Mouse (Mus musculus): ENCODE results near the gene Lmx1b. TPM values are rescaled to one million over a fixed set of nuclear protein-coding genes. Genes with fewer than 3 reads are reported as not detected.

The Lmx1b gene
- polyA plus RNA-seq, 1 experiment from 2014 or later, result 0.03 TPM

DNA sequence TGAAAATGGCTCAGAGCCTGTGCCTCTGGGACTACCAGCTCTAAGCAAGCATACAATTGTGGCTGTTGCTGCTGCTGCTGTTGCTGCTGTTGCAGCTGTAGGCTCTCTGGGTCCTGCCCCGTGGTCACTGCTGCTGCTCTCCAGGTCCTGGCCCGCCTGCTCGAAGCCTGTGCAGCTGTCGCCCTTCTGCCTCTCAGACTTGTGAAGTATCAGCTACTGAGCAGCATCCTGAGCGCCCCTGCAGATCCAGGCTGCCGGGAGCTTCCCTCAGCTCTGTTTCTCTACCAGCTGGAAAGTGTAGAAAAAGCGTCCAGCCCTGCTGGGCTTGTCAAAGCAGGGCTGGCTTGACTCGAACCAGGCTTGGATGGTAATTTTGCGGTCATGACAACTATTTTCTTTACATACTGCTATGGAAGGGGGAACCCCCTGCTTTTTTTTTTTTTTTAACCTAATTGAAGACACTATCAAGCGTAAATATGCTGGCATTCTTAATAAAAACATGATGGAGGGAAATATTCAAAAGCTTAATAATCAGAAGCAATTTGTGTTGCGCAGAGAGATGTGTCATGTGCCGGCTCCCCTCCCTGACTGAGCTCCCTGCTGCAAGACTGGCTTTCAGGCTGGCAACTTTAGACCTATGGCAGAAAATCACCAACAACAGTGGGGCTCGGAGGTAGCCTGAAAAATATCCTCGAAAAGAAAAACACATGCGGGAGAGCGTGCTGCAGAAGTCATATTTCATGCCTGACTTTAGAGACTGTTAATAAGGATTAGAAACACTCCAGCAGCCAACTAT, 13.9 kb downstream of the Lmx1b start:
- Histone ChIP-seq H3K9me3 (replicated peaks; ENCODE audit: control insufficient read depth, low read length) (no peaks in the 10 kb centered on the region), H3K4me3 (ENCODE audit: low read depth, low read length) (no peak overlapping the region), H3K27me3 (ENCODE audit: control insufficient read depth, insufficient read depth, low read length) (peaks cover 83% of the 10 kb centered on the region), H3K4me2 (no peak overlapping the region), H3K27ac (ENCODE audit: low read depth, low read length) (no peak overlapping the region), H3K4me1 (ENCODE audit: control insufficient read depth, insufficient read depth, low read length) (peaks cover 7% of the 10 kb centered on the region; the same call in 1 of the 2 replicates), H3K36me3 (ENCODE audit: control insufficient read depth, insufficient read depth, low read length) (no peaks in the 10 kb centered on the region), H3K9ac (ENCODE audit: low read depth, low read length) (no peak overlapping the region)
- no peak for ATAC-seq (replicated peaks; ENCODE audit: insufficient number of reproducible peaks, low FRiP score, low TSS enrichment)
- WGBS (ENCODE audit: insufficient replicate concordance), result 28% methylated on average over 16 of the region's 16 CpGs

- Histone ChIP-seq H3K27ac (ENCODE audit: low read depth, low read length) (no peak overlapping the region), H3K4me2 (no peak overlapping the region), H3K9ac (ENCODE audit: low read depth, low read length) (no peak overlapping the region), H3K9me3 (replicated peaks; ENCODE audit: control insufficient read depth, low read length) (no peaks in the 10 kb centered on the region), H3K4me3 (ENCODE audit: low read depth, low read length) (no peak overlapping the region), H3K27me3 (ENCODE audit: control insufficient read depth, insufficient read depth, low read length) (peaks cover 60% of the 10 kb centered on the region), H3K36me3 (ENCODE audit: control insufficient read depth, insufficient read depth, low read length) (no peaks in the 10 kb centered on the region), H3K4me1 (ENCODE audit: control insufficient read depth, insufficient read depth, low read length) (peaks cover 8% of the 10 kb centered on the region; the same call in 1 of the 2 replicates)
- ATAC-seq (replicated peaks; ENCODE audit: insufficient number of reproducible peaks, low FRiP score, low TSS enrichment), result no peak
- 82% methylated on average over 9 of the region's 9 CpGs for whole genome bisulfite sequencing (ENCODE audit: insufficient replicate concordance)
These were observed 22.6 kb downstream of the Lmx1b start for GRCm38 (mm10) chr2:33617670-33618069.

DNA sequence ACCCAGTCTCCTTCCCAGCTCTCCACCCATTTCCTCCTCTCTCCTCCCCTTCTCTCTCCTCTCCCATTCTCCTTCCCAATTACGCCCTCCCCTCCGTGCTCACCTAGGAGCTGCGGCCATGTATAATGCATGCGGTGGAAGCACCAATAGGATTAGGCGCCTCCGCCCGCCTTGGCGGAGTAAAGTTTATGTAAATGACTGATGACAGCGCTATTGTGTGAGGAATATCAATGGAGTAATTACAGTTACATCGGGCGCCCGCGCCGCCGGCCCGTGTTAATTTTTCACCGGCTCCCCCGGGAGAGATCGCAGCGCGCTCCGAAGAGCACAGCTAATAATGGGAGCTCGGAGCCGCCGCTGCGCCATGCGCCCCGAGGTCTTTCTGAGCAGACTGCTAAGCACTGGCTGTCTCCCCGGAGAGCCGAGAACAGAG, 23.9 kb downstream of the Lmx1b start:
- Histone ChIP-seq H3K27me3 (ENCODE audit: control insufficient read depth, insufficient read depth, low read length) (peaks cover 61% of the 10 kb centered on the region), H3K4me1 (ENCODE audit: control insufficient read depth, insufficient read depth, low read length) (peaks cover 8% of the 10 kb centered on the region; the same call in 1 of the 2 replicates), H3K4me3 (ENCODE audit: low read depth, low read length) (peak overlapping the region; percentile 36), H3K9me3 (replicated peaks; ENCODE audit: control insufficient read depth, low read length) (no peaks in the 10 kb centered on the region), H3K9ac (ENCODE audit: low read depth, low read length) (no peak overlapping the region; the same call in 1 of the 2 replicates), H3K36me3 (ENCODE audit: control insufficient read depth, insufficient read depth, low read length) (no peaks in the 10 kb centered on the region), H3K4me2 (peak overlapping the region; percentile 64), H3K27ac (ENCODE audit: low read depth, low read length) (no peak overlapping the region)
- ATAC-seq (replicated peaks; ENCODE audit: insufficient number of reproducible peaks, low FRiP score, low TSS enrichment), result no peak
- WGBS (ENCODE audit: insufficient replicate concordance), result under 1% methylated on average over 30 of the region's 30 CpGs

DNA sequence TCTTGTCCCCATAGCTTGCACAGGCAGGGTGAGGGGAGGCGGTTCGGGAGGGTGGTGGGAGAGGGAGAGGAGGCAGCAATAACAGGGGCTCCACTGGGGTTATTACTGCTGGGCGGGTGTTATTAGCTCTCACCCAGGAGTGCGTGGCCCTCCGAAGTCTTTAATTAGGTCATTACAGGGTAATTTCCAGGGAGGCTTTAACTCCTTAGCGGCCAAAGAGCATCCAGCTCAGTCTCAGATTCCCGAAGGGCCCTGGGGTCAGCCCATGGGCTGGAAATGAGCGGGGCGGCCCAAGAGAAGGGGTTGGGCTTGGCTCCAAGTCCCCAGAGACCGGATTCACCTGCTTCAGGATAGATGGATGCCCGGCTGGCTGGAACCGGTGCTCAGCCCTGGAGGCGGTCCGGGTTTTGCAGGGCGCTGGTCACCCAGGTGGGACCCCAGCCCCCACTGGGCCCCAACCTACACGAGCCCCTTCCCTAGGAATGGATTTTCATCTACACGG, 24.4 kb downstream of the Lmx1b start:
- Histone ChIP-seq H3K27ac (ENCODE audit: low read depth, low read length) (no peak overlapping the region), H3K4me3 (ENCODE audit: low read depth, low read length) (peak overlapping the region; percentile 36), H3K4me1 (ENCODE audit: control insufficient read depth, insufficient read depth, low read length) (peaks cover 8% of the 10 kb centered on the region; the same call in 1 of the 2 replicates), H3K9me3 (replicated peaks; ENCODE audit: control insufficient read depth, low read length) (no peaks in the 10 kb centered on the region), H3K4me2 (peak overlapping the region; percentile 64), H3K27me3 (ENCODE audit: control insufficient read depth, insufficient read depth, low read length) (peaks cover 61% of the 10 kb centered on the region), H3K36me3 (ENCODE audit: control insufficient read depth, insufficient read depth, low read length) (no peaks in the 10 kb centered on the region), H3K9ac (ENCODE audit: low read depth, low read length) (no peak overlapping the region; the same call in 1 of the 2 replicates)
- 5% methylated on average over 17 of the region's 17 CpGs for WGBS (ENCODE audit: insufficient replicate concordance)
- ATAC-seq (replicated peaks; ENCODE audit: insufficient number of reproducible peaks, low FRiP score, low TSS enrichment), result no peak

GRCm38 (mm10) chr2:33605487-33606256, 34.6 kb downstream of the Lmx1b start:
- Histone ChIP-seq H3K27ac (ENCODE audit: low read depth, low read length) (no peak overlapping the region), H3K27me3 (ENCODE audit: control insufficient read depth, insufficient read depth, low read length) (peaks cover 81% of the 10 kb centered on the region), H3K36me3 (ENCODE audit: control insufficient read depth, insufficient read depth, low read length) (no peaks in the 10 kb centered on the region), H3K9me3 (replicated peaks; ENCODE audit: control insufficient read depth, low read length) (no peaks in the 10 kb centered on the region), H3K4me1 (ENCODE audit: control insufficient read depth, insufficient read depth, low read length) (peaks cover 4% of the 10 kb centered on the region; the same call in 1 of the 2 replicates), H3K4me3 (ENCODE audit: low read depth, low read length) (no peak overlapping the region), H3K9ac (ENCODE audit: low read depth, low read length) (no peak overlapping the region), H3K4me2 (no peak overlapping the region)
- 16% methylated on average over 18 of the region's 18 CpGs for WGBS (ENCODE audit: insufficient replicate concordance)
- ATAC-seq (replicated peaks; ENCODE audit: insufficient number of reproducible peaks, low FRiP score, low TSS enrichment), result no peak

DNA sequence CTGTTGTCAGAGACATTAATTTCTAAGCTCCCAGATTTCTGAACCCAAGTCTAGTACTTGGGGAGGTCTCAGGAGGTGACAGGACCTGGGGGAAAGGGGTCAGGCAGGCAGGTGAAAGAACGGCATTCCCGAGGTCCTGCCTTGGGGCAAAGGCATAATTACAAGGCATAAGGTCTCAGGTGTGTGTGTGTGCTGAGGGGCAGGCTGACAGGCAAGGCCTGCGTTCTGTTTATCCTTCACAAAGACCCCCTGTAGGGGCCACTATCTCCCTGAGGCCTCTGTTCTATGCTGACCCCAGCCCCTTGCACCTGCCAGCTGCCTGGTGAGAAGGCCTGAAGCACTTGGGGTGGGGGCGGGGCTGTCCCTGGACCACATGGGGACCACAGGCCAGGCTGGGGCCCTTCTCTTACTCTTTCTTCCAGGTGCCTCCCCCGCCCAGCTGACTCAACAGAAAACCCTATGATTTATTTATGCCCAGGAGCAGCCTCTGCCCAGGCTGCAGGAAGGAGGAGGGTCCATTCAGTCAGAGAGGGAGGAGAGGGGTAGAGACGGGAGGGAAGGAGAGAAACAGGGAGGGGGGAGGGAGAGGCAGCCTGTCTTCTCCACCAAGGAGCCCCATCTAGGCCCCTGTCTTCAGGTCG, 35.3 kb downstream of the Lmx1b start:
- no peaks in the 10 kb centered on the region for H3K9me3 ChIP-seq (replicated peaks; ENCODE audit: control insufficient read depth, low read length)
- no peak overlapping the region for H3K4me2 ChIP-seq
- H3K27me3 ChIP-seq (ENCODE audit: control insufficient read depth, insufficient read depth, low read length), result peaks cover 76% of the 10 kb centered on the region
- no peak for ATAC-seq (replicated peaks; ENCODE audit: insufficient number of reproducible peaks, low FRiP score, low TSS enrichment)
- H3K9ac ChIP-seq (ENCODE audit: low read depth, low read length), result no peak overlapping the region
- WGBS (ENCODE audit: insufficient replicate concordance), result 14% methylated on average over 7 of the region's 7 CpGs
- no peak overlapping the region for H3K27ac ChIP-seq (ENCODE audit: low read depth, low read length)
- no peaks in the 10 kb centered on the region for H3K36me3 ChIP-seq (ENCODE audit: control insufficient read depth, insufficient read depth, low read length)
- peaks cover 4% of the 10 kb centered on the region; the same call in 1 of the 2 replicates for H3K4me1 ChIP-seq (ENCODE audit: control insufficient read depth, insufficient read depth, low read length)
- H3K4me3 ChIP-seq (ENCODE audit: low read depth, low read length), result no peak overlapping the region

DNA sequence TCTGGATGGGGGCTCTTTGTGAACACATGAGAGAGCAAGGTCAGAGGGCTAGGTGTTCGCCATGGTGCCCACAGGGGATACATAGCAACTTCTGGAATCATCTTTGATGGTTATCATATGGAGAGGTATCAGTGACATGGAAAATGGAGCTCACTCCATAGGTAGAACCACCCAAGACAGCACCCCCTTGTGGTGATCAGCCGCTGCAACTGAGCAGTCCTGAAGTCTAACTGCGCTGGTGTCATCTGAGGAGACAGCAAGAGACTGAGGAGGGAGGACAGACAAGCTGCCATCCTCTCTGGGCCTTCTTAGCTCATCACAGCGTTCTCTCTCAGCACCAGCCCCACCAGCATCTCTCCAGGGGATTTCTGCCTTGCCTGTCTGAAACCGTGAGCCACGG, 39.8 kb downstream of the Lmx1b start:
- WGBS (ENCODE audit: insufficient replicate concordance), result 40% methylated on average over 6 of the region's 6 CpGs
- Histone ChIP-seq H3K9ac (ENCODE audit: low read depth, low read length) (no peak overlapping the region), H3K36me3 (ENCODE audit: control insufficient read depth, insufficient read depth, low read length) (no peaks in the 10 kb centered on the region), H3K4me1 (ENCODE audit: control insufficient read depth, insufficient read depth, low read length) (peaks cover 4% of the 10 kb centered on the region; the same call in 1 of the 2 replicates), H3K27ac (ENCODE audit: low read depth, low read length) (no peak overlapping the region), H3K27me3 (ENCODE audit: control insufficient read depth, insufficient read depth, low read length) (peaks cover 44% of the 10 kb centered on the region), H3K9me3 (replicated peaks; ENCODE audit: control insufficient read depth, low read length) (no peaks in the 10 kb centered on the region), H3K4me2 (no peak overlapping the region), H3K4me3 (ENCODE audit: low read depth, low read length) (no peak overlapping the region)
- no peak for ATAC-seq (replicated peaks; ENCODE audit: insufficient number of reproducible peaks, low FRiP score, low TSS enrichment)

GRCm38 (mm10) chr2:33597384-33597783, 42.9 kb downstream of the Lmx1b start:
- WGBS (ENCODE audit: insufficient replicate concordance), result 37% methylated on average over 4 of the region's 4 CpGs
- no peak overlapping the region for H3K27ac ChIP-seq (ENCODE audit: low read depth, low read length)
- peaks cover 25% of the 10 kb centered on the region for H3K4me1 ChIP-seq (ENCODE audit: control insufficient read depth, insufficient read depth, low read length)
- no peak overlapping the region for H3K4me3 ChIP-seq (ENCODE audit: low read depth, low read length)
- H3K36me3 ChIP-seq (ENCODE audit: control insufficient read depth, insufficient read depth, low read length), result no peaks in the 10 kb centered on the region
- no peak overlapping the region for H3K9ac ChIP-seq (ENCODE audit: low read depth, low read length)
- no peaks in the 10 kb centered on the region for H3K9me3 ChIP-seq (replicated peaks; ENCODE audit: control insufficient read depth, low read length)
- no peak overlapping the region for H3K4me2 ChIP-seq
- H3K27me3 ChIP-seq (ENCODE audit: control insufficient read depth, insufficient read depth, low read length), result peaks cover 24% of the 10 kb centered on the region
- no peak for ATAC-seq (replicated peaks; ENCODE audit: insufficient number of reproducible peaks, low FRiP score, low TSS enrichment)
